Mouse (Mus musculus): Measurements from ENCODE around the gene Ifit2. TPM values are rescaled to one million over a fixed set of nuclear protein-coding genes. Genes with fewer than 3 reads are reported as not detected.
A peak's percentile ranks its signal among the peaks of the same experiment; 100 is the strongest.

Ifit2 gene
- polyA plus RNA-seq, 1 experiment: 0.01 TPM

DNA sequence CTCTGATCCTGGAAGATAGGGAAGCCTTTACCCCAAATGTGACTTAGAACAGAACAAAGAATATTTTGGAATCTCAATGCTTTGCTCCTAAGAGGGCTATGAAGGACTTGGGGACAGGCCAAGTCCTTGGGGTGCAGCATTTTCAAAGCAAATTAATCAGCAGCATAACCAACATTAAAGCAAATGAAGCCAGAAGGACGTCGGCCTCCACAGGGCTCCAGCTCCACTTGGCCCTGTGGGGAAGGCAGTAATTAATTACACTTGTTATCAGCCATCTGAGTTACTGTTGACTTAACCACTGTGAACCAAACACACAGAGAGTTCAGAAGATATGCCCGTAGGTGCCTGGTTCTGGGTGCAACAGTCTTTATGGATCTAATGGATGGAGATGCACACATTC lies 31.7 kb upstream of the Ifit2 start:
- no peak for TF ChIP-seq TAL1 (IDR thresholded peaks at IDR 0.05; ENCODE audit: low read length)
- TF ChIP-seq GATA1 (IDR thresholded peaks at IDR 0.05; ENCODE audit: low read length): no peak
- peaks cover 6% of the 10 kb centered on the region; the same call in 1 of the 2 replicates for H3K36me3 ChIP-seq (ENCODE audit: control insufficient read depth)

DNA sequence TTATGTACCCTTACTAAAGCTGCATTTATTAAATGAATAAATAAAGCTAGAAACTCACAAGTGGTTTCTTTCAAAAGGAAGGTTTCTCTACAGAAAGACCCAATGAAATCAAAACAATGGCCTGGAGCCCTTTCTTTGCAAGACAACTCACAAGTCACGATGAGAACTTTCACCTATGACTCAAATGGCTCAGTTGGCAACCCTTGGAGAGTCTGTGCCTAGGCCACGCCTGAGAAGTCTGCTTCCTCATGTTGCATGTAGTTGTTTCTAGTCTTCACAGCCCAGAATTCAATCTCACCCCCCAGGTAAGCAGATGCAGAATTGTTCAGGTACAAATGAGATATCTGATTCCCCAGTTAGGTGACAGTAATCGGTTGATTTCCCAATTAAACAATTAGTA lies 30.8 kb upstream of the Ifit2 start:
- no peaks in the 10 kb centered on the region for H3K9me3 ChIP-seq (ENCODE audit: control insufficient read depth, low read length)
- no peaks in the 10 kb centered on the region for H3K27me3 ChIP-seq (ENCODE audit: control insufficient read depth)
- no peak for TF ChIP-seq TAL1 (IDR thresholded peaks at IDR 0.05; ENCODE audit: low read length)
- no peak for TF ChIP-seq GATA1 (IDR thresholded peaks at IDR 0.05; ENCODE audit: low read length)
- H3K4me3 ChIP-seq (replicated peaks): no peak overlapping the region
- peaks cover 6% of the 10 kb centered on the region; the same call in 1 of the 2 replicates for H3K36me3 ChIP-seq (ENCODE audit: control insufficient read depth)
- H3K4me1 ChIP-seq (ENCODE audit: control insufficient read depth): 0 out of 2 replicates have a peak, but pooled peaks cover 2% of the 10 kb centered on the region

More for the DNA sequence above, 31.7 kb upstream of the Ifit2 start:
- Histone ChIP-seq H3K9me3 (ENCODE audit: control insufficient read depth, low read length) (no peaks in the 10 kb centered on the region), H3K4me1 (ENCODE audit: control insufficient read depth) (0 out of 2 replicates have a peak, but pooled peaks cover 2% of the 10 kb centered on the region), H3K4me3 (replicated peaks) (no peak overlapping the region), H3K27me3 (ENCODE audit: control insufficient read depth) (no peaks in the 10 kb centered on the region)

DNA sequence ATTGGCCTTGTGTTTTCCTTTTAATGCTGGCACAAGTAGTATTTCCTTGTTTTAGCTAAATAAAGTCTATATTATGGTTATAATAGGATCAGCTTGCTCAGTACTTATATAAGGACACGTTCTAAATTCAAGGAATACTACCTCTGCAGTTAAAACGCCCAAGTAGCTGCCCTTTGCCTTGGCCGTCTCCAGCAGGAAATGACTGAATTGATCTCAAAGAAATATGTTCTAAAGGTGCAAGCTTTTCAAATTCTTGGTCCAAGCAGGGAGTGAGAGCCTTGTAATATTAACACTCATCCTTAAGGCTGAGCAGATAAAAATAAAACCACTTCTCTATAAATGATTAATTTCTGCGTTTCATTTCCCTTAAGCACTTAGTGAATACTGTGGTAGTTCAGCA lies 30.4 kb upstream of the Ifit2 start:
- TF ChIP-seq GATA1 (IDR thresholded peaks at IDR 0.05; ENCODE audit: low read length) (no peak), TAL1 (IDR thresholded peaks at IDR 0.05; ENCODE audit: low read length) (no peak)

DNA sequence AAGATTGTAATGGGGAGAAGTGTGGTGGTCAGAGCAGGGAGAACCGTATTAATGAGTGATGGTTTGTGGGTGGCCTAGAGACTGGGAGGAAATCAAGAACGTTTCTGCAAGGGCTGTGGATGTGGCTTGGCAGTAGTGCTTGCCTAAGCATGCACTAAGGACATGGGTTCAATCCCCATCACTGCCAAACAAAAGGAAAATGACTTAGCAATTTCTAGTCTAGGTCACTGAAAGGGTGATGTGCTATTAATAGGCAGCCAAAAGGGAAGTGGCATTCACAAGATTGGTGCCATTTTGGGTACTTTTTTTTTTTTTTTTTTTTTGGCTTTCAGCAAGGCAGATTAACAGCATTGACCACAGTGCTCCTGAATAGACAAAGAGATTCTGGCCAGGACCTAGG lies 29.1 kb upstream of the Ifit2 start:
- peaks cover 6% of the 10 kb centered on the region; the same call in 1 of the 2 replicates for H3K36me3 ChIP-seq (ENCODE audit: control insufficient read depth)
- TF ChIP-seq TAL1 (IDR thresholded peaks at IDR 0.05; ENCODE audit: low read length) (no peak), GATA1 (IDR thresholded peaks at IDR 0.05; ENCODE audit: low read length) (no peak)
- H3K9me3 ChIP-seq (ENCODE audit: control insufficient read depth, low read length): no peaks in the 10 kb centered on the region
- peaks cover 6% of the 10 kb centered on the region for H3K4me1 ChIP-seq (ENCODE audit: control insufficient read depth)
- no peaks in the 10 kb centered on the region for H3K27me3 ChIP-seq (ENCODE audit: control insufficient read depth)
- no peak overlapping the region for H3K4me3 ChIP-seq (replicated peaks)

More for the DNA sequence above, 30.4 kb upstream of the Ifit2 start:
- H3K4me1 ChIP-seq (ENCODE audit: control insufficient read depth): 0 out of 2 replicates have a peak, but pooled peaks cover 2% of the 10 kb centered on the region
- peaks cover 6% of the 10 kb centered on the region; the same call in 1 of the 2 replicates for H3K36me3 ChIP-seq (ENCODE audit: control insufficient read depth)
- no peak overlapping the region for H3K4me3 ChIP-seq (replicated peaks)
- no peaks in the 10 kb centered on the region for H3K9me3 ChIP-seq (ENCODE audit: control insufficient read depth, low read length)
- no peaks in the 10 kb centered on the region for H3K27me3 ChIP-seq (ENCODE audit: control insufficient read depth)

DNA sequence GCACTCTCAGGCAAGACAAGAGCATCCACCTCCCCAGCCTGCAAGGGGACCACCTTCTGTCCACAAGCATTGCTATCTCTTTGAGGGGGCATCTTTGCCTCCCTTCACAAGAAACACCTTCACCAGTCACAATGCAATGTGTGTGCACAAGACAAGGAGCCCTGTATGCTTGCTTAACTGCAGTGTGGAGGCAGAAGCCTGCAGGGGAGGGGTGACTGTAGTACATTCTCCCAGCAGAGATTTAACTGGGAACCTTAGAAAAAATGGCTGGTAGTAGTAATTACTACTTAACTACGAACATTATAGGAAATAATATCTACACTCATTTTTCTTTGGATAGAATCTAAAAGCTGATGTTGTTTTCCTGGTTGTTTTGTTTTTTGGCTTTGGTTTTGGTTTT lies 28.5 kb upstream of the Ifit2 start:
- Histone ChIP-seq H3K4me1 (ENCODE audit: control insufficient read depth) (peaks cover 13% of the 10 kb centered on the region), H3K9me3 (ENCODE audit: control insufficient read depth, low read length) (no peaks in the 10 kb centered on the region), H3K4me3 (replicated peaks) (no peak overlapping the region), H3K27me3 (ENCODE audit: control insufficient read depth) (no peaks in the 10 kb centered on the region), H3K36me3 (ENCODE audit: control insufficient read depth) (peaks cover 6% of the 10 kb centered on the region; the same call in 1 of the 2 replicates)
- TF ChIP-seq TAL1 (IDR thresholded peaks at IDR 0.05; ENCODE audit: low read length) (no peak), GATA1 (IDR thresholded peaks at IDR 0.05; ENCODE audit: low read length) (no peak)

DNA sequence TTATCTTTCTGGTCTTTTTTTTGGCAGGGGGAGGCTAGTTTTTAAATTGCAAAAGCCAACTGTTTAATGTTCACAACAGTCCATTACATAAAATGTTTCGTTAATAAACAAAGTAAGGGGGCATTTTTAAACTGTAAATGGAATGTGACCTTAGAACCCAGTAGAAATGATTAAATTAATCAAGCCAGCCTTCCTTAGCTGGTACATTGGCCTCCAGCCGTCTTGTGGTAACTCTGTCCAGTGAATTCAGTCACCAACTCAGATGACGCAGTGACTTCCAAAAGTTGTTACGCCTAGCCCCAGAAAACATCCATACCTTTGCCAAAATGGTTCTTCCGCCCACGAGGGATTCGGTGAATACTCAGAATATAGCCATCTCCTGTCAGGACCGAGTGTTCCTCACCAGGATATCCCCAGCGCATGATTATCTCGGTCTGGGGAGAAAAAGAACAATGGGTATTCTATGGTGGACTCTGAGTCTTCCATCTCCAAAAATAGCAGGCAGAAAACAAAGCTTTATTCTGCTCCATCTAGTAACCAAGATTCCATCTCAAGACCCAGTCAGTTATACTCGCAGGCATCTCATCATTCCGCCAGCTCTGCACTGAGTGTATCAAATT lies 27.3 kb upstream of the Ifit2 start:
- peaks cover 19% of the 10 kb centered on the region for H3K4me1 ChIP-seq (ENCODE audit: control insufficient read depth)

DNA sequence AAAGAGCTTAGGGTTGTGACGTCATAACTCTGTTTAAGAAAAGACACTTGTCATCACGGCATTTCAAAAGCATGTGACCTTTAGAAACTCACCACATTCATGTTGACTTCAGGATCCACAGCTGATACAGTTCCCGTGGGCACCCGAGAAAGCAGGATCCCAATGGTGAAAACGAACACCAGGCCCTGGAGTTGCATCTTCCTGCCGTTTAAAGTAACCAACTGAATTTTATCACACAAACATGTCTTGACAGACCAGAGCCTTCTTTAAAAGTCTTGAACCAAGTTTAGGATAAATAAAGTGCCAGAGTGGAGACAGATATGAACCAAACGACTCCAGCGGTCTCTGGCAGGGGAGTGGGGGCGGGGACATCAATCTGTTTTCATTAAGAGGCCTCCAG lies 25.8 kb upstream of the Ifit2 start:
- Histone ChIP-seq H3K27me3 (ENCODE audit: control insufficient read depth) (no peaks in the 10 kb centered on the region), H3K9me3 (ENCODE audit: control insufficient read depth, low read length) (no peaks in the 10 kb centered on the region), H3K4me3 (replicated peaks) (no peak overlapping the region), H3K36me3 (ENCODE audit: control insufficient read depth) (peaks cover 3% of the 10 kb centered on the region; the same call in 1 of the 2 replicates), H3K4me1 (ENCODE audit: control insufficient read depth) (peaks cover 20% of the 10 kb centered on the region)
- TF ChIP-seq GATA1 (IDR thresholded peaks at IDR 0.05; ENCODE audit: low read length) (no peak), TAL1 (IDR thresholded peaks at IDR 0.05; ENCODE audit: low read length) (no peak)

More for the DNA sequence above, 27.3 kb upstream of the Ifit2 start:
- Histone ChIP-seq H3K27me3 (ENCODE audit: control insufficient read depth) (no peaks in the 10 kb centered on the region), H3K4me3 (replicated peaks) (no peak overlapping the region), H3K36me3 (ENCODE audit: control insufficient read depth) (peaks cover 6% of the 10 kb centered on the region; the same call in 1 of the 2 replicates), H3K9me3 (ENCODE audit: control insufficient read depth, low read length) (no peaks in the 10 kb centered on the region)
- TF ChIP-seq TAL1 (IDR thresholded peaks at IDR 0.05; ENCODE audit: low read length) (no peak), GATA1 (IDR thresholded peaks at IDR 0.05; ENCODE audit: low read length) (no peak)

DNA sequence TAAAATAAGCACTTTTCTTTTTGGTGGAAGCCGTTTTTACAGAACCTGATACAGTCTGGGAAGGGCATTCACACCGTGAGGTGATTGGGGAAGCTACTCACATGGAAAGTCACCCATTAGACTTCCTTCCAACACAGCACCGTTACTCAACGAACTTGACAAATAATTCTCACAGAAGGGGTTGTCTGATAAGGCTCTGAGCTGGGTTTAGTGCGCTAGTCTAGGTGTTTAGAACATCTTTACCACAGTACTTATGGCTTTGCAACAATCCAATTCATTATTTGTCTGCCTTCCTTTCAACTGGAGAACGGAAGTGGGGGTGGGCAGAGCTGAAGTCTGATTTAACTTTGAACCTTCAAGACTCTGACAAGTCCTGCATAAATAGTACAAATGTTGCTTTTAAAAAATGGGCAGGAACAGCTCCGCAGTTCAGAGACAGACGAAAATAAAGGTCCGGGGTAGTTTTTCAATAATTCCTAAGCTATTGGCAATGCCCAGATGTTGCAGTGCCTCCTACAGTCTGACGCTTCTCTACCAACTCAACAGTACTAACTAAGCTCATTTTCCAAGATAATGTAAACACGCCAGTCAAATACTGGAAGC lies 24.1 kb upstream of the Ifit2 start:
- H3K4me3 ChIP-seq (replicated peaks): peak overlapping the region; percentile 78
- TF ChIP-seq TAL1 (IDR thresholded peaks at IDR 0.05; ENCODE audit: low read length): no peak
- TF ChIP-seq GATA1 (IDR thresholded peaks at IDR 0.05; ENCODE audit: low read length): no peak
- no peaks in the 10 kb centered on the region for H3K9me3 ChIP-seq (ENCODE audit: control insufficient read depth, low read length)
- H3K4me1 ChIP-seq (ENCODE audit: control insufficient read depth): peaks cover 20% of the 10 kb centered on the region
- no peaks in the 10 kb centered on the region for H3K27me3 ChIP-seq (ENCODE audit: control insufficient read depth)
- H3K36me3 ChIP-seq (ENCODE audit: control insufficient read depth): peaks cover 3% of the 10 kb centered on the region; the same call in 1 of the 2 replicates

DNA sequence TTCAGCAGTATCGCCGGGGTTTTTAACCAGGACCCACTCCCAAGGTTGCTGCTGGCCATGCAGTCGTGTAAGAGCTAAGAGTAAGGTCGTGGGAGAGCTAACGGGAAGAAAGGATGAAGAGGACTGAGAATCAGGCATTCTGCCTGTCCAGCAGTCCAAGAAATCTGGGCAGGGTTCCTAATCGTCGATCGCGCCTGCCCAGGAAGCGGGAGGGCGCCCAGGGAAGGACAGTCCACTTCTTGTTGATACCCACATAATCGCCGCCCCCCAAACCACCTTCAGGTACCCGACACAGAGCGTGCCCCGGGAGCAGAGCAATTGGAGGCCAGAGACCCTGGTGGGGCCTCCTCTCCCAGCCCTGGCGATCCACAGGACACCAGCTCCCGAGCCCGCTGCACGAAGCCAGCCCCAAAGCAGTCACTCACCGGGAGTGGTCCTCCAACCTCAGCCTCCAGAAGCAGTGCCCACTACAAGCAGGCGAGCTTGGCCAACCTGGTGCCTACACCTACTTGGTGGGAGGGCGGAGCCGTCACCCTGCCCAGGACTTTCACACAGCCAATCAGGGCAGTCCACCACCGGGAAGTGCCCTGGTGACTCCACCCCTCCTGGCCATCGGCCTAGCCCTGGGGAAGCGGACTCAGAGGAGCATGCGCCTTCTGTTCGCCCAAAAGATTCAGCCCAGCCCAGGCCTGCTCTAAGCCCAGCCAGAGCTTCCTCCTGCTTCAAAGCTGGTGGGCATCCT lies 23.4 kb upstream of the Ifit2 start, which contains the start of gene Lipa:
Lipa (minus strand) TSS at position 534 of the 742 bp plus-strand sequence.
- Histone ChIP-seq H3K27me3 (ENCODE audit: control insufficient read depth) (no peaks in the 10 kb centered on the region), H3K9me3 (ENCODE audit: control insufficient read depth, low read length) (no peaks in the 10 kb centered on the region), H3K4me1 (ENCODE audit: control insufficient read depth) (peaks cover 18% of the 10 kb centered on the region), H3K36me3 (ENCODE audit: control insufficient read depth) (no peaks in the 10 kb centered on the region; the same call in 1 of the 2 replicates), H3K4me3 (replicated peaks) (peak within 1 kb of the TSS; percentile 78)
- TF ChIP-seq GATA1 (IDR thresholded peaks at IDR 0.05; ENCODE audit: low read length) (no peak), TAL1 (IDR thresholded peaks at IDR 0.05; ENCODE audit: low read length) (no peak)

Measured in erythroblast, embryonic 14.5 days (primary cell).